Mouse (Mus musculus) lung, embryonic 15.5 days (tissue): Measurements from ENCODE around the gene Rag2. TPM values are rescaled to one million over a fixed set of nuclear protein-coding genes. Genes with fewer than 3 reads are reported as not detected.

Experiments
- ATAC-seq: fragments of 200-750 bp; cut with Nextera tagmentation; 2 replicates; pipeline ENCODE4 v1.8.0; 2017; ENCODE audit warnings: moderate number of reproducible peaks, borderline replicate concordance; ENCODE audit not compliant: low FRiP score, low TSS enrichment; ENCODE audit errors: extremely low read depth
- H3K27ac ChIP-seq: fragments of 300-500 bp; sonication (generic); 2 replicates; pipeline ENCODE4 v1.5.1; 2015; ENCODE audit warnings: moderate library complexity, mild to moderate bottlenecking, inconsistent platforms
- H3K27me3 ChIP-seq: fragments of 300-500 bp; sonication (generic); 2 replicates; pipeline ENCODE4 v1.6.1; 2015; ENCODE audit warnings: inconsistent platforms
- H3K36me3 ChIP-seq: fragments of 300-500 bp; sonication (generic); 2 replicates; pipeline ENCODE4 v1.6.1; 2015; ENCODE audit warnings: inconsistent platforms
- H3K4me1 ChIP-seq: fragments of 300-500 bp; sonication (generic); 2 replicates; pipeline ENCODE4 v1.6.1; 2015; ENCODE audit warnings: inconsistent platforms
- H3K4me2 ChIP-seq: fragments of 300-500 bp; sonication (generic); 2 replicates; pipeline ENCODE4 v1.6.1; 2015; ENCODE audit warnings: inconsistent platforms, mild to moderate bottlenecking, moderate library complexity
- H3K4me3 ChIP-seq: fragments of 300-500 bp; sonication (generic); 2 replicates; pipeline ENCODE4 v1.5.1; 2015; ENCODE audit warnings: mild to moderate bottlenecking, inconsistent platforms
- H3K9ac ChIP-seq: fragments of 300-500 bp; sonication (generic); 2 replicates; pipeline ENCODE4 v1.6.1; 2015; ENCODE audit warnings: inconsistent platforms
- H3K9me3 ChIP-seq: fragments of 300-500 bp; sonication (generic); 2 replicates; pipeline ENCODE4 v1.6.1; 2016; ENCODE audit warnings: inconsistent platforms
- WGBS: fragments of 180-500 bp; shearing (Covaris S2); methylation state at CpG from one replicate; pipeline ENCODE4 v1.1.7; 2015; 5-methylcytosine and 5-hydroxymethylcytosine counted together
- polyA plus RNA-seq: library from polyadenylated mRNA; unstranded; fragments of >200 nt; fragmentation: Nextera tagmentation; extraction: Ambion mirVana; gene quantifications from 2 replicates; pipeline ENCODE4 v1.2.1, GENCODE M21; 2015

The Rag2 gene
- polyA plus RNA-seq = 0.35 and 2.4 TPM in 2 replicates

DNA sequence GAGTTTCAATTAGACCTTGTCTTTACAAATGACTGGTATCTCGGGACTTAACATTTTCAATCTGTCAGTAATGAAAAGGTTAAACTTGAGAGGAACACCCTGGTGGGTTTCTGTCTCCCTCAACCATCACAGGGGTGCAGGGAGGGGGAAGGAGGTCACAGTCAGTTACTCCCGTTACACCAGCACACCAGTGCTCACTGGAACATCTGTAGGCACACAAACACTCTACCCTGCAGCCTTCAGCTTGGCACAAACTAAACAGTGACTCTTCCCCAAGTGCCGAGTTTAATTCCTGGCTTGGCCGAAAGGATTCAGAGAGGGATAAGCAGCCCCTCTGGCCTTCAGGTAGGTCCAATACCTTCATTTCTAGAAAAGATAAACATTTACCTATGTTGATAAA is at the start of gene Rag2:
TSS of gene Rag2 (plus strand) at position 193 of the 400 bp plus-strand sequence.
- no peak within 1 kb of the TSS for H3K4me3 ChIP-seq
- H3K4me2 ChIP-seq = no peak within 1 kb of the TSS
- H3K9me3 ChIP-seq = no peaks in the 10 kb centered on the region
- H3K36me3 ChIP-seq = no peaks in the 10 kb centered on the region
- WGBS = 49% methylated on average over 4 of the region's 4 CpGs
- ATAC-seq = no peak
- no peak within 1 kb of the TSS for H3K27ac ChIP-seq
- H3K27me3 ChIP-seq = no peaks in the 10 kb centered on the region
- 0 out of 2 replicates have a peak, but pooled peaks cover 4% of the 10 kb centered on the region for H3K4me1 ChIP-seq
- H3K9ac ChIP-seq = no peak within 1 kb of the TSS

DNA sequence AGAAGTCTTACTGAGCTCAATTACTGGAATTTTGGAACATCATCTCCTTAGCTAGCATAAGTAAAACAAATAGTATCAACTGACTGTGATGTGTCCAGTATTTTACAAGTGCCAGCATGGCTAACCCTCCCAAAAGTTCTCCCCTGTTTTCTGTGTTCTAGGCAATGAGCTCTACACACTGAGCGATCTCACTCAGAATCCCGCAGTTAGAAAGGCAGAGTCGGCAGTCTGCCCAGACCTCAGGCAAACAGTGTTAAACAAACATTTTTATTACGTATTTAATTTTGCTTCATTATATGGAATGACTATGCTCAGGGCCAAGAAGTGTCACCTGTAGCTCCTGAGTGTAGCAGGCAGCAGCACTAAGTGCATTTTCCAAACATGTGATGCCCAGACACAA is 47.3 kb upstream of the Rag2 start:
- no peak overlapping the region for H3K4me3 ChIP-seq
- no peak for ATAC-seq
- H3K9ac ChIP-seq = no peak overlapping the region
- H3K9me3 ChIP-seq = no peaks in the 10 kb centered on the region
- no peak overlapping the region for H3K27ac ChIP-seq
- WGBS = 53% methylated on average over 4 of the region's 4 CpGs
- H3K36me3 ChIP-seq = no peaks in the 10 kb centered on the region
- H3K27me3 ChIP-seq = no peaks in the 10 kb centered on the region
- no peaks in the 10 kb centered on the region for H3K4me1 ChIP-seq
- no peak overlapping the region for H3K4me2 ChIP-seq

DNA sequence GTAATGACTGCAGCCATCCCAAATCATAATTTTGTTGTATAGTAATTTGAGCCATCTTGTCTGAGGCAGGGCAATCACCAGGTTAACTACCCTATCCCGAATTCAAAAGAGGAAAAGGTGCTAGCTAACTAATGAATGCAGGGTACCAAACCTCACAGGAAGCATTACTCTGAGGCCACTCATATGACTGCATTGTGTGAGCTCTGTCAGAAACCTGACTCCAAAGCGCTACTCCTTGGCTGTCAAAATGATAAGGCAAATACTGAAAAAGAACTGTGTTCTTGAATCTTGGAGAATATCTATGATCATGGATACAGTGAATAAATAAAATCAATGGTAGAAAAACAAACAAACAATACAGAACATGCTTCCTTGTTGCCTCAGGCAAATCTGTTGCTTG is 44.5 kb upstream of the Rag2 start:
- 0 out of 2 replicates have a peak, but pooled peaks cover under 1% of the 10 kb centered on the region for H3K36me3 ChIP-seq
- no peaks in the 10 kb centered on the region for H3K4me1 ChIP-seq
- H3K4me3 ChIP-seq = no peak overlapping the region
- no peaks in the 10 kb centered on the region for H3K27me3 ChIP-seq
- ATAC-seq = no peak
- no peak overlapping the region for H3K9ac ChIP-seq
- H3K9me3 ChIP-seq = no peaks in the 10 kb centered on the region
- H3K27ac ChIP-seq = no peak overlapping the region
- WGBS = 68% methylated on average over 2 of the region's 2 CpGs
- H3K4me2 ChIP-seq = no peak overlapping the region

DNA sequence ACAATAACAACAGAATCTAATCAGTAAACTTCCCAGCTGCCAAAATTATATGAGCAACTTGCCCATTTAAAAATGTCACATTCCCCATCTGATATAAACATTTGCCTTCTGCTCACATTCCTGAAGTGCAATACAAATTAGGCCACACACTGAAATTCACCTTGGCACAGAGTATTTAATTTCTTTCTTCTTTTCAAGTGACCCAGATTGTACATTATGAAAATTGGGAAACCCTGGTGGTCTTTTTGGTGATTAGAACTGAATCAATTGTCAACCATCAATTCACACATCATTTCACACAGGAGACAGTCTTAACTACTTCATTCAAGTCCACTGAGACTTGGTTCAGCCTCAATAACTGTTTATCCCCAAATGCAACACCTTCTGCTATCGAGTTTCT is 44.1 kb upstream of the Rag2 start:
- no peak for ATAC-seq

DNA sequence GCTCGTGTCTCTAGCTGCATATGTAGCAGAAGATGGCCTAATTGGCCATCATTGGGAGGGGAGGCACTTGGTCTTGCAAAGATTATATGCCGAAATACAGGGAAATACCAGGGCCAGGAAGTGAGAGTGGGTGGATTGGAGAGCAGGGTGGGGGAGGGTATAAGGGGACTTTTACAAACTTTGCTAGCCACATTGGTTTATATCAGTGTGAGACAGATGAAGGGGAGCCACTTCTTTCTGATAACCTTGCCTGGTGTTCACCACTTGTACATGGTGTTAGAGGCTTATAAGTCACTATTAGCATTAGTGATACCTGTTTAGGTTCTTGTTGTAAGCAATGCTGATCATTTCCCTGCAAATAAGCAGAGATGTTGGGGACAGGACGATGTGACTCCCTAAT is 43.5 kb upstream of the Rag2 start:
- 0 out of 2 replicates have a peak, but pooled peaks cover 5% of the 10 kb centered on the region for H3K36me3 ChIP-seq
- H3K4me3 ChIP-seq = no peak overlapping the region
- no peaks in the 10 kb centered on the region for H3K9me3 ChIP-seq
- no peak for ATAC-seq
- no peaks in the 10 kb centered on the region for H3K4me1 ChIP-seq
- no peak overlapping the region for H3K9ac ChIP-seq
- WGBS = 79% methylated on average over 3 of the region's 3 CpGs
- no peaks in the 10 kb centered on the region for H3K27me3 ChIP-seq
- no peak overlapping the region for H3K4me2 ChIP-seq
- H3K27ac ChIP-seq = no peak overlapping the region

More for the DNA sequence above, 44.1 kb upstream of the Rag2 start:
- 57% methylated on average over 1 of the region's 1 CpGs for WGBS
- H3K27ac ChIP-seq = no peak overlapping the region
- 0 out of 2 replicates have a peak, but pooled peaks cover 4% of the 10 kb centered on the region for H3K36me3 ChIP-seq
- no peaks in the 10 kb centered on the region for H3K27me3 ChIP-seq
- H3K4me2 ChIP-seq = no peak overlapping the region
- H3K9ac ChIP-seq = no peak overlapping the region
- no peak overlapping the region for H3K4me3 ChIP-seq
- H3K9me3 ChIP-seq = no peaks in the 10 kb centered on the region
- H3K4me1 ChIP-seq = no peaks in the 10 kb centered on the region

DNA sequence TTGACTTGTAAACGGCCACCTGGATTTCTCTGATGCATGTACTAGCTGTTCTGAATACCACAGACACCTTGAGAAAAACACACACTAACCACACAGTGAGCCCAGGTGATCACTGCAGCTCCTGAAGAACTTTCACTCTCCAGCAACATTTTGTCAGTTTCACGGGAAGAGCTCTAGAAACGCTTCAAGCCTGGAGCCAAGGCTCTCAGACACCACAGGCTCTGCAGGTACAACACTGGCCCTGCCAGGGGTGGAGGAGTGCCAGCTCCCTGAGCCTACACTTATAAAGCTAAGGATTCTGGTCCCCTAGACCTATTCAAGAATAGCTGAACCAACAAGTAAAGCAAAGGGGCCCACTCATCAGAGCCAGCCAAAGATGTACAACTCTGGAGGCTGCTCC is 43.1 kb upstream of the Rag2 start:
- Histone ChIP-seq H3K4me3 (no peak overlapping the region), H3K4me2 (no peak overlapping the region), H3K27me3 (no peaks in the 10 kb centered on the region), H3K36me3 (0 out of 2 replicates have a peak, but pooled peaks cover 5% of the 10 kb centered on the region), H3K9ac (no peak overlapping the region), H3K27ac (no peak overlapping the region), H3K9me3 (no peaks in the 10 kb centered on the region), H3K4me1 (no peaks in the 10 kb centered on the region)
- 79% methylated on average over 3 of the region's 3 CpGs for WGBS
- ATAC-seq = no peak

DNA sequence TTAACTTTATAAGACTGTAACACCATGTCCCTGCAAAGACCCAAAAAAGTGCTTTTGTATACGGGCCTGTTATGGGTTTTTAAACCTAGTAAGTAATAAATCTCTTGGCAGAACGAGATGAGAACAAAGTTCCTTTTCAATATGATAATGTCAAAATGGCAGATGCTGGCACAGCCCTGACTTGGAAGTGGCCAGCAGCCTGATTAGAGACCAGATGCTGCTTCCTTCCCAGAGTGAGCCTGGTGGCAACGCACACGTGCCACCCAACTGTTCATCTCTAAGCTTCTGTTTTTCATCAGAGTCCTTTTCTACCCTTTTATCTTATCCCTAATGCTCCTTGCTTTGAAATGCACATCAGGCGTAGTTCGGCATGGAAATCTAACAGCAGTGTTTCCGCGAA is 33.2 kb upstream of the Rag2 start:
- WGBS = 75% methylated on average over 8 of the region's 8 CpGs
- no peaks in the 10 kb centered on the region for H3K4me1 ChIP-seq
- ATAC-seq = no peak

DNA sequence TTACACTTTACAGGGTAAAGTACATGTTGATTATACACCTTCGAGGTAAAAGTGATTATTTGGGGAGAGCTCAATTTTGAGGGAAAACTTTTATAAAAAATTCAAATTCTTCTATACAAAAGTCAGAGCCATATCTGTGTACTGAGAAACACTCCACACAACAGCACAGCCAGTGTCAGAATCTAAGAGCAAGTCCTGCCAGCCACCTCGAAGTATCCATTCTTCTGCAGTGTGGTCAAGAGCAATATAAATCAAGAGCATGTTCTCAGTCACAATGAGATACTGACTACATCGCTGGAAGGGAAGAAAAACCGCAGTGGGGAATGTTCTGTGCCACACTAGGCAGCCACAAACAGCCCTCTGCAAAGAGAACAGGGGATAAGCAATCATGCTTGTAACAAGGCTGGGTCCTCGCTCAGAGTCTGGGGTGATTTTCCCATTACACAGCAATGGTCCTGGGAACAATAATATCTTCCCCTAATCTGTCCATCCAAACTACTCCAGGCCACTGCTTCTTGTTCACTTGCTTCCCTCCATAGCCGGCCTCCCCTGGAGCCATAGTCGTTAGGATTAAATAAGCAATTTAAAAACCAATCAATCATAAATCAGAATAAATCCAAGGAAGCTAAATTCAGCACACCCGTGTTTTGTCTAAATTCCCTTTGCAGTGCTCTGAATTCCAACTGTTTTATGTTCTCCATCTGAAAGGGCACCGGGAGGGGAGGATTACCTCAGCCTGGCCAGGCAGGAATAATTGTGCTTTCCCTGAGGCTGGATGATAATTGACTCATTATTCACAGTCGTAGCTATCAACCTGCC is 32.3 kb upstream of the Rag2 start:
- Histone ChIP-seq H3K27ac (no peak overlapping the region), H3K4me1 (no peaks in the 10 kb centered on the region), H3K4me2 (no peak overlapping the region), H3K27me3 (no peaks in the 10 kb centered on the region), H3K4me3 (no peak overlapping the region), H3K9ac (no peak overlapping the region), H3K36me3 (no peaks in the 10 kb centered on the region), H3K9me3 (no peaks in the 10 kb centered on the region)
- no peak for ATAC-seq
- 44% methylated on average over 10 of the region's 10 CpGs for WGBS

More for the DNA sequence above, 33.2 kb upstream of the Rag2 start:
- Histone ChIP-seq H3K27me3 (no peaks in the 10 kb centered on the region), H3K9ac (no peak overlapping the region), H3K9me3 (no peaks in the 10 kb centered on the region), H3K27ac (no peak overlapping the region), H3K4me2 (no peak overlapping the region), H3K36me3 (no peaks in the 10 kb centered on the region), H3K4me3 (no peak overlapping the region)

DNA sequence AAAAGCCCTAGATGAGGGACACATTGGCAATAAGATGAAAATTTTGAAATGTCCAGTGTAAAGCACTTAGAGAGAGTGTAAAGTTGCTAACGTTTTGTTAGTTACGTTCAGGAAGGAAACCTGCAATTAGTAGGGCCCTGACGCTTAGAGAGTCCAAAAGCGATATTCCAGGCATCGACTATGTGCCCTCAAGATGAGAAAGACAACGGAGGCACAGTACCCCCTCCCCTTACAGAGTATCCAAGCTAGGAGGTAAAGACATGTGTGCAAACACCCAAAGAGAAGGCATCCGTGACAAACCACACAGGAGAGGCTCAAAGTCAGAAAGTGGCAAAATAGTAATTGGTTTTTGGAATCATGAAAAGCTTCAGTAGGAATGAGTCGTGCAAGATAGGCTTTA is 31.6 kb upstream of the Rag2 start:
- H3K4me2 ChIP-seq = no peak overlapping the region
- no peaks in the 10 kb centered on the region for H3K36me3 ChIP-seq
- no peak for ATAC-seq
- 77% methylated on average over 8 of the region's 8 CpGs for WGBS
- no peaks in the 10 kb centered on the region for H3K9me3 ChIP-seq
- no peak overlapping the region for H3K4me3 ChIP-seq
- no peak overlapping the region for H3K9ac ChIP-seq
- H3K27me3 ChIP-seq = no peaks in the 10 kb centered on the region
- H3K4me1 ChIP-seq = no peaks in the 10 kb centered on the region
- H3K27ac ChIP-seq = no peak overlapping the region

DNA sequence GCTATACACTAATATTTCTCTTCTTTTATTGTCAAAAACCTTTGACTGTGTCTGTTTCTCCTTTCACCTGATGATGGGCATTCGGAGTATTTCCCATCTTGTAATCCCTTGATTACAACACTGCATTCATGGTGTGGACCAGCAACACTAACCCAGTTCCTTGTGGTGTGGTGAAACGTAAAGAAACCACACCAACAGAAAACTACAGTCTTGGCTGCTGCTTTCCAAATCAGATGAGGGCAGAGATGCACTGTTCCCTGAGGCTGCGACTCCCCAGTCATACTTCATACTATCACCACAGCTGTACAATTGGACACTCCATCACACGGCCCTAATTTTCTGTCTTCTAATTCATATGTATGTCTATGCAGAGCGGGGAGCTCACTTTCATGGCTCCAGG is 29.8 kb upstream of the Rag2 start:
- WGBS = 90% methylated on average over 5 of the region's 5 CpGs
- no peak for ATAC-seq

DNA sequence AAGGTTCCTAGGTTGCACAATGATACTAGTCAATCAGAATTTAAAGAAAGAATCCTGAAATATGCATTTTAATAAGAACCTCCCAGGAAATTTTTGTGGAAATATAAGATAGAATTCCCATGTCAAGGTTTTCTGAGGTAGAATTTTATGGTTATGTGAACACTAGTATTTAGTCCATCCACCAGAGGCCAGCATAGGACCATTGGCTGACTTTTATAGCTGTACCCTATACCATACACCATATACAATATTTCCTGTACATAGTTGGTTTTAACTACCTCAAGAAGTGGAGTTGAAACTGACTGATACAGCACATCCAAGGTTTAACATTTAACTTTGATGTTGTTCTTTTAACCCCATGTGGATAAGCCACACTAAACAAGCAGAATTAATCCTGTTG is 27.3 kb upstream of the Rag2 start:
- H3K4me3 ChIP-seq = no peak overlapping the region
- H3K4me1 ChIP-seq = no peaks in the 10 kb centered on the region
- no peaks in the 10 kb centered on the region for H3K36me3 ChIP-seq
- H3K27ac ChIP-seq = no peak overlapping the region
- no peak overlapping the region for H3K4me2 ChIP-seq
- H3K9ac ChIP-seq = no peak overlapping the region
- ATAC-seq = no peak
- H3K27me3 ChIP-seq = no peaks in the 10 kb centered on the region
- H3K9me3 ChIP-seq = no peaks in the 10 kb centered on the region

More for the DNA sequence above, 29.8 kb upstream of the Rag2 start:
- Histone ChIP-seq H3K4me1 (no peaks in the 10 kb centered on the region), H3K27ac (no peak overlapping the region), H3K27me3 (no peaks in the 10 kb centered on the region), H3K9me3 (no peaks in the 10 kb centered on the region), H3K4me3 (no peak overlapping the region), H3K4me2 (no peak overlapping the region), H3K36me3 (no peaks in the 10 kb centered on the region), H3K9ac (no peak overlapping the region)

DNA sequence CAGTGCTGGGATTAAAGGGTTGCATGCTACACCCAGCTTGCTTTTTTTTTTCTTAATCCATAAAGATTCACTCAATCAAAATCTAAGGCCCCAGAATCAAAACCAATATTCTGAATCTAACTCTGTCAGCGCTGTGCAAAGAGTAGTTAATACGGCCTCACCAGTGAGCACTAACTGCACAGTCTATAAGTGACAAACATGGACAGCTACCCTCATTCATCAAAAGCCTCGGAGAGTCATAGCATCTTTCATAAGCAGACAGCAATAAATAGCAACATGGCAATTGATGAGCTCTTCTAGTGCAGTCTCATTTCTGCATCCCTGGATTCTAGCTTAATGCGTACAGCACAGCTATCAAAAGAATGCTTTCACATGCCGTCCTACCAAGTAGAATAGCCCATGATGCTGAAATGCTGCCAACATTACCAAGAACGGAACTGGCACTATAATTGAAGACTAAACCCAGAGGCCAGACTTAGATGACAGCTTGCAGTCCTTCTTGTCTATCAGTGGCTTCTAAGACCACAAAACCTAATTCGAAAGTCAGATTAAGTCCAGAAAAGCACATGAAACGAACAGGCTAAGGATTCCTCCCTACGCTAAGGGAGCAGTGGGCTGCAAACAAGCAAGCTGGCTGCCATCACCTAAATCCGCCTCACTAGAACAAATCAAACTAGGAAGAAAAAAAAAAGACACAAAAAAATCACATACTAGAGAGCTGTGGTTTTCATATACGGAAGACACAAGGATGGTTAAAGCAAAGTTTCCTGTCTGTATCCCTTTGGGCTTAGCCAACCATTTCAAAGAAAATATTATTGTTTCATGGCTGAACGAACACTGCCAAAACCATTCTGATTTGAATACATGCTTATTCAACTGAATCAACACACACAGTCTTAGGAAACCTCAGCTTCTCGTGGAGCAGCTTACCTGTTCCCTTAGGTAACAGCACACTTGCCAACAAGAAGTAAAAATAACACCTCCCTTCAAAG is 26.0 kb upstream of the Rag2 start:
- Histone ChIP-seq H3K9ac (no peak overlapping the region), H3K4me1 (no peaks in the 10 kb centered on the region), H3K27ac (no peak overlapping the region), H3K27me3 (no peaks in the 10 kb centered on the region), H3K4me3 (no peak overlapping the region), H3K4me2 (no peak overlapping the region), H3K36me3 (no peaks in the 10 kb centered on the region), H3K9me3 (no peaks in the 10 kb centered on the region)
- no peak for ATAC-seq
- WGBS = 78% methylated on average over 13 of the region's 13 CpGs
